Mouse (Mus musculus): ENCODE measurements around the gene Polr1b.

Gene Polr1b

DNA sequence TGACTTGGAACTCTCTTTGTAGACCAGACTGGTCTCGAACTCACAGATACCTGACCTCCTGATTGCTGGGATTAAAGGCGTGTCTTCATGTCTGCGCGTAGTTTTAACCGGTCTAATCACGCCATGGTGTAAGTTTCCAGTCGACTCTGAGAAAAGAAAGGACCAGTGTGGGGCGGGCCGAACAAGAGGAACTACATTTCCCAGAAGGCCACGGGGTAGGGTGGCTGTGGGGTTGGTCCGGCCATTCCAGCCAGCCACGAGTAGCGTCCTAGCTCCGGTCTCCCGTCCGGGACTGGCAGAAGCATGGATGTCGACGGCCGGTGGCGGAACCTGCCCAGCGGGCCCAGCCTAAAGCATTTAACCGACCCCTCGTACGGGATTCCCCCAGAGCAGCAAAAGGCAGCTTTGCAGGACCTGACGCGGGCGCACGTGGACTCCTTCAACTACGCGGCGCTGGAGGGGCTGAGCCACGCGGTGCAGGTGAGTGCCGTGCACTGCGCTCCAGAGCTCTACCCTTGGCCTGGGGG, at the start of gene Polr1b:
TSS of gene Polr1b (plus strand) at position 212 of the 527 bp plus-strand sequence.
- DNase-seq (ENCODE audit: low read depth, low spot score): peak; percentile 87

- DNase-seq (ENCODE audit: low read depth, low spot score): no peak
These were observed 48.3 kb upstream of the Polr1b start for GRCm38 (mm10) chr2:129052451-129052983.

GRCm38 (mm10) chr2:129055741-129056140, 45.1 kb upstream of the Polr1b start:
- DNase-seq (ENCODE audit: low read depth, low spot score): no peak

GRCm38 (mm10) chr2:129056597-129056996, 44.2 kb upstream of the Polr1b start:
- no peak for DNase-seq (ENCODE audit: low read depth, low spot score)

- DNase-seq (ENCODE audit: low read depth, low spot score): no peak
These were observed 43.5 kb upstream of the Polr1b start for GRCm38 (mm10) chr2:129057256-129057655.

- no peak for DNase-seq (ENCODE audit: low read depth, low spot score)
These were observed 42.9 kb upstream of the Polr1b start for GRCm38 (mm10) chr2:129057920-129058361.

GRCm38 (mm10) chr2:129061456-129062059, 39.2 kb upstream of the Polr1b start:
- no peak for DNase-seq (ENCODE audit: low read depth, low spot score)

DNA sequence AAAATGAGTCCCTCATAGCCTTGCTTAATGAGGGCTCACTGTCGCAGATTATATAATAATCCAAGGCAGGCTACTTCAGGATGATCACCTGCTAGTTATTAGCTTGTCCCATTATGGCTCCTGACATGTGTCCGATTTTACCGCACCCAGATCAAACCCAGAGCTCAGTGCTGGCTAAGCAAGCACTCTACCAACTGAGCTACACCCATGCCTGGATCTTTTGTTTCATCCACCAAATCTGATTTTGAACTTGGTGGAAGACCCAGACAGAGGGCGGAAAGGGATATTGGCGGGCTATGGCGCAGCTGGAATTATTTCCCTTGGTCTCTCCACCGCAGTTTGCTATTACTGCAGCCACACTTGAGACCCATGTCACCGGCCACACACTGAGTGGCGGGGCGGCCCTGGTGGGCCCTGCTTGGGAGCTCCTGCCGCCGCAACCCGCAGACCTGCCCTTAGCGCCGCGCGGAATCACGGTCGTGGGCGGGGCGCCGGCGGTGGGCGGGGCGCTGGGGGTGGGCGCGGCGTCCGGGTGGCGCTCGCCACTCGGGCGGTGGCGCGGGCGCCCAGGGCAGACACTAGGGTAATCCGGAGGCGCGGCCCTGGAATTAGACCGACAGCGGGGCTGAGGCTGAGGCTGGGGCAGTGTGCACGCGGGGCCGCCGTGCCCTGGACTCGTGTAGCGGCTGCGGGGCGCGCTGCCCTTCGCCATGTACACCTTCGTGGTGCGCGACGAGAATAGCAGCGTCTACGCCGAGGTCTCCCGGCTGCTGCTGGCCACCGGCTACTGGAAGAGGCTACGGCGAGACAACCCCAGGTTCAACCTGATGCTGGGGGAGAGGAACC, 35.1 kb upstream of the Polr1b start, which contains the start of gene Ttl:
TSS of gene Ttl (plus strand) at position 506 of the 846 bp plus-strand sequence.
- peak; percentile 56 for DNase-seq (ENCODE audit: low read depth, low spot score)

DNA sequence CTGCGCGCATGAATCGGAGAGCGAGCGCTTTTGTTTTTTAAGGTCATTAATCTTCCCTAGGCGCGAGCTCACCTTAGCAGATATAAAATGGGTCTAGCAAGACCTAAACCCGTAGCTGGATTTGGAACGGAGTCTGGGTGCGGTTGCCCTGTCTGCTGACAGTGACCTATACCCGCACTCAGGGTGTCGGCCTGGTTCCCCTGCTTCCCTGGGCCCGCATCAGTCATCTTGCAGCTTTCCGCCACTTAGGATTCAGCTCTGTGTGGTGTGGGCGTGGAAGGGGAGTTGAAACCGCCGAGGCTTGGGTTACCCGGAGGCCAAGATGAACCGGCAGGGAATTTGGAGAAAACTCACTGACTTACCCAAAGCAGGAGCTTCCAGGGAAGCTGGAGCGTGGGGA, 34.5 kb upstream of the Polr1b start:
- DNase-seq (ENCODE audit: low read depth, low spot score): peak; percentile 55

GRCm38 (mm10) chr2:129070296-129070695, 30.5 kb upstream of the Polr1b start:
- no peak for DNase-seq (ENCODE audit: low read depth, low spot score)

DNA sequence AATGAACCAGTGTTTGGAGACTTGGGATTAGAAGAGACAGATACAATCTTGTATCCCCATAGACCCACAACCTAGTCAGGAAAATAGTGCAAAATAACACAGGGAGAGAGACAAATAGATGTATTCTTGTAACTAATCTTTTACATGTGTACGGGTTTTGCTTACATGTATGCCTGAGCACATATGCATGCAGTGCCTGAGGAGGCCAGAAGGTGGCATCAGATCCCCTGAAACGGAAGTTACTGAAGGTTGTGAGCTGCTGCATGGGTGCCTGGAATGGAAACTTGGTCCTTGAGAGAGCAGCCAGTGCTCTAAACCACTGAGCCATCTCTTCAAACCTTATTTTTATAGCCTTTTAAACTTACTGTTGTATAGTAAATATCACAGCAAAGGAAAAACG, 22.5 kb upstream of the Polr1b start:
- no peak for DNase-seq (ENCODE audit: low read depth, low spot score)

DNA sequence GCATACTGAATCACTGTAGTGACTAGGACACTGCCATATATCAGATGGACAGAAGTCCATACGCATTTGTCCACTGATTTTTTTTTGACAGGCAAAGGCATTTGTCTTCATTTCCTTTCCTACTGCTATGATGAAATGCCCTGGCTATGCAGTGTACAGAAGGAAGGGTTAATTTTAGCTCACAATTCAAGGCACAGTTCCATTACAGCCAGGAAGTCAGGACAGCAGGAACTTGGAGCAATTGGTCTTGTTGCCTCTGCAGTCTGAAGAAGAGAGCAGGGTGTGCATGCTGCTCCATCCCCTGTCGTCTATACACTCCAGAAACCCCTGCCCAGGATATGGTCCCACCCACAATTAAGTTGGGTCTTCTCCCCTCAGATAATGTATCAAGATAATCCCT, 21.6 kb upstream of the Polr1b start:
- DNase-seq (ENCODE audit: low read depth, low spot score): no peak

GRCm38 (mm10) chr2:129081097-129081496, 19.7 kb upstream of the Polr1b start:
- DNase-seq (ENCODE audit: low read depth, low spot score): no peak

DNA sequence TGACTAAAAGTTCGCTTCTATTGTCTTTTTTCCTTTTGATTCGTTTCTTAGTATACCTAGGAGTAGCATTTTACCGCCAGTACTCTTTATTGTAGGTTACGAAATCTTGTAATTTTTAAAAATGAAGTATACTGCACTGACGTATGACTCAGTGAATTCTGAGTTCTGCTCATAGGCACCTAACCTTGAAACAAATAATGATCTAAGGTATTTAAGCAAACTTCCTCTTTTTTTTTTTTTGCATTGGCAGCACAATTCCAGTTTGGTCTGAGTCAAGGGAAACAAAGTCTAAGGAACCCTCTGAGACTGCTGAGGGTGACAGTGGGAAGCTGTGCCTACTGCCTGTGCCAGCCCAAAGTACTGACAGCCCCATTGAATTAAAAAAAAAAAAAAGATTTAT, 17.3 kb upstream of the Polr1b start:
- no peak for DNase-seq (ENCODE audit: low read depth, low spot score)

DNA sequence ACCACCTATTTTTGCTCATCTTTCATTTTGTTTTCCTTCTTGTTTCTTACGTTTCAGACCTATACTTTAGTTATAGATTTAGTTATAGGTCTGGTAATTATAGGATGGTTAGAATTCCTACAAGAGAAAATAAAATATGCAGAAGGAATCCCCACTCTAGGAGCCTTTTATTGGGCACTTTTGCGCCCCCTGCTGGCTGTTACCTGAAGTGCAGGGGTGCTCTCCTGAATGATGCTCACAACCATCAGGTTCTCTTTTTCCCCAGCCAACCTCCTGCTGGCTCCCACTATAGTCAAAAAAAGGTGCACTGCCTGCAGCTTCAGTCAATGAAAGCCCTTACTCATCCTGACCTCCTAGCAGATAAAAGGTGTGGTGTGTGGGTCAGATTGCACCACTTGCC, 15.8 kb upstream of the Polr1b start:
- DNase-seq (ENCODE audit: low read depth, low spot score): peak; percentile 43

DNA sequence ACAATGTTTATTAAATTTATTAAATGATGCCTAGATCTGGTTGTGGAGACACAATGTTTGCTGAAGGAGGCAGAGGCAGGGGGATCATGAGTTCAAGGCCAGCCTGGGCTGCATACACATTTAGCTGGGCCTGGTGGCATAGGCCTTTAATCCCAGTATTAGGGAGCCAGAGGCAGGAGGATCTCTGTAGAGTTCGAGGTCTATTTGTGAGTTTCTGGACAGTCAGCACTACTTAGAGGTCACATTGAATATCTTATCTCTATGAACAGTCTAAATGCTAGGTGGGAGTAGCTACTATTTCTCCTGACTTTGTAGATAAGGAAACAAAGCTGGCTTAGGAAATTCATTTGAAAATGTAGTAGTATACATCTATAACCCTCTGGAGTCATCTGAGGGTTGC, 13.3 kb upstream of the Polr1b start:
- no peak for DNase-seq (ENCODE audit: low read depth, low spot score)

- DNase-seq (ENCODE audit: low read depth, low spot score): no peak
These were observed 10.4 kb upstream of the Polr1b start for GRCm38 (mm10) chr2:129090370-129090769.

- DNase-seq (ENCODE audit: low read depth, low spot score): no peak
These were observed 8.0 kb upstream of the Polr1b start for GRCm38 (mm10) chr2:129092810-129093209.

GRCm38 (mm10) chr2:129093926-129094724, 6.7 kb upstream of the Polr1b start:
- DNase-seq (ENCODE audit: low read depth, low spot score): no peak

DNA sequence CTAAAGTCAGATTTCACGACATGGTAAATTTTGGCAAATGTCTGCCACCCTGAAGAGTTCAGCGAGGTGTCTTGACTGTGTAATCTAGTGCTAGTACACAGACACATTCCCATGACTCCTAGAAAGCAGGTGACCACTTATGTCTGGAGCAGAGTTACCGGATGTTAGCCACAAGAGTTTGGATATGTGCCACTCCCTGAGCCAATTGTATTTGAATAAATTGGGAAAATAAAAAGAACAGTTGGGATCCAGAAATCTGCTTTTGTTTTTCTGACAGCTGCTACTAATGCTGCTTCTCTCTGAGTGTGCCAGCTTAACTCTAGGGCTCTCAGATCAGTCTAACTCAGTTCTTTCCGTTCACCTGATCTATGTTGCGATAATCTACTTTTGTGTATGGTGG, 12.1 kb downstream of the Polr1b start:
- DNase-seq (ENCODE audit: low read depth, low spot score): no peak

- DNase-seq (ENCODE audit: low read depth, low spot score): no peak
These were observed 15.0 kb downstream of the Polr1b start for GRCm38 (mm10) chr2:129115706-129116367.
